Mouse (Mus musculus) megakaryocyte, embryonic 14.5 days (primary cell): ENCODE results near the gene Rbks.

Experiments
- FLI1 ChIP-seq: IDR thresholded peaks from 2 replicates; pipeline ENCODE4 v1.6.1; 2012; ENCODE audit warnings: low read length, inconsistent platforms, mixed read lengths
- GATA1 ChIP-seq: IDR thresholded peaks from 3 replicates; pipeline ENCODE4 v1.6.1; 2012; ENCODE audit warnings: mixed read lengths, low read length, inconsistent platforms, borderline replicate concordance

- TF ChIP-seq GATA1 (no peak), FLI1 (no peak)
Measured at GRCm38 (mm10) chr5:31678000-31678399, 19.4 kb downstream of the Rbks start.
